Mouse (Mus musculus) megakaryocyte, embryonic 14.5 days (primary cell): ENCODE data around the gene Il6ra.

ENCODE experiments used
- FLI1 ChIP-seq: IDR thresholded peaks from 2 replicates; pipeline ENCODE4 v1.6.1; 2012; ENCODE audit warnings: low read length, inconsistent platforms, mixed read lengths
- GATA1 ChIP-seq: IDR thresholded peaks from 3 replicates; pipeline ENCODE4 v1.6.1; 2012; ENCODE audit warnings: mixed read lengths, low read length, inconsistent platforms, borderline replicate concordance

DNA sequence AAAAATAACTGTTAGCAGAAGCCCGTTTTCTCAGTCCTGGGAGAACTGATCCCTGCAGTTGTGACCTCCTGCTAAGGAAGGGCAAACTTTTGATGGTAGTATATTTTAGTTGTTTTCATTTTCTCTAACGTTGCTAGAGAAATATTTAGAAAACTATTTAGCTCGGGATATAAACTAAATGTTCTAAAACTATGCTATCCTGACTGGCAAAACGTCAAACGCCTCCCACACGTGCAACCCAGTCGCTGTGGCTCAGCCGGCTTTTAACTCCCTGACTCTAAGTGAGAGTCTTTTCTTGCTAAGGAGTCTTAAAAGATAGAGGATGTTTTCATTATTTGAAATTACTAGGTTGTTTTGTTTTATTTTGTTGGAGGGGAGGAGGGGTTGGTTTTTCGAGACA is 38.0 kb downstream of the Il6ra start:
- no peak for TF ChIP-seq GATA1
- no peak for TF ChIP-seq FLI1
